Mouse (Mus musculus): ENCODE measurements at regions not wholly inside any gene's neighbourhood (a gene's known extent, or its start where the extent isn't known, plus 50 kb on each side); places are given as distances from the start of the nearest gene placed in this dataset.

DNA sequence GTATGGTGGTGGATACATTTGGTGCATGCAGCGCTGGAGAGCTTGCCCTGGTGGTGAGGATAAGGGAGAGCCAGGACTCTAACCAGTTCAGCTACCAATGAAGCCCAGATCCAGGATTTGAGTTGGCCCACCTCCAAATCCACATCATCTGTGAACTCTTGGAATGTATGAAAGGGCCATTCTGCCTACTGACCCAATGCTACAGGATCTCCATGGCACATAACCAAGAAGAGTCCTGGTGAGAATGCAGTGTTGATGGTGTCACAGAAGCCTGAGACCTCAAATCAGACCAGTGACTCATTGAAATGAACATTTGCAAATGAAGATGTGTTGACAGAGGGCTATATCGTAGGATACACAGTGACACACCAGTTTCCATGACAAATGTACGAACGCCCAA is 121.0 kb upstream of the Slitrk5 start:
- ATAC-seq (no peak), DNase-seq (ENCODE audit: low spot score) (no peak)
- H3K4me2 ChIP-seq (ENCODE audit: low read length): no peak overlapping the region
- H3K9me3 ChIP-seq (replicated peaks; ENCODE audit: control insufficient read depth, low read length): no peaks in the 10 kb centered on the region
- H3K27ac ChIP-seq (ENCODE audit: low read depth, low read length): no peak overlapping the region
- no peaks in the 10 kb centered on the region for H3K27me3 ChIP-seq (replicated peaks; ENCODE audit: control insufficient read depth, insufficient read depth, low read length)
- H3K4me3 ChIP-seq (ENCODE audit: low read depth, low read length): no peak overlapping the region
- no peak overlapping the region for H3K9ac ChIP-seq (ENCODE audit: low read length)
- H3K36me3 ChIP-seq (ENCODE audit: control insufficient read depth, insufficient read depth, low read length): no peaks in the 10 kb centered on the region
- H3K4me1 ChIP-seq (ENCODE audit: control insufficient read depth, insufficient read depth, low read length): no peaks in the 10 kb centered on the region
- 91% methylated on average over 4 of the region's 4 CpGs for WGBS

DNA sequence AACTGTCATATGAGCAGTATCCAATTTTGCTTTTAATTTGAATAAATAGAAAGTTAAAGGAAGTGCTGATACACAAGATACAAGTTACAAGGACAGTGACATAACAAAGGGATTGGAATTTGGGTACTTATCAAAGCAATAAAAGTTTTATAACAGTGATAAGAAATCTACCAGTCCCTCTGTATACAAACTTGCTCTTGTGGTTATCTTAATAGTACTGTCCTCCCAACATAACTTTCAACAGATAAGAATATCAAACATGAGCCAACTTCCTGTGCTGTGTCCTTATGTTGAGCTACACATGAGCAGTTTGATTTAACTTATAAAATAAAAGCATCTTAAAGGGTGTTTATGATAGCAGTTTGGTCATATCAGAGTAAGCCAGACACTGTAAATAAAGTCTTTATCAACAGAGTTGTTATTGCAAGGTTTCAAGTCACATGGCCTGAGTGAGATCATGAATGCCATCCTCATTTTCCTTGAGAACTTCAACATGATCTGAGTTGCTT is 105.5 kb upstream of the Slitrk5 start:
- no peaks in the 10 kb centered on the region for H3K9me3 ChIP-seq (replicated peaks; ENCODE audit: control insufficient read depth, low read length)
- no peak for DNase-seq (ENCODE audit: low spot score)
- no peak overlapping the region for H3K27ac ChIP-seq (ENCODE audit: low read depth, low read length)
- no peaks in the 10 kb centered on the region for H3K27me3 ChIP-seq (replicated peaks; ENCODE audit: control insufficient read depth, insufficient read depth, low read length)
- no peak for ATAC-seq
- no peaks in the 10 kb centered on the region for H3K36me3 ChIP-seq (ENCODE audit: control insufficient read depth, insufficient read depth, low read length)
- H3K4me3 ChIP-seq (ENCODE audit: low read depth, low read length): no peak overlapping the region
- no peak overlapping the region for H3K9ac ChIP-seq (ENCODE audit: low read length)
- no peaks in the 10 kb centered on the region for H3K4me1 ChIP-seq (ENCODE audit: control insufficient read depth, insufficient read depth, low read length)
- H3K4me2 ChIP-seq (ENCODE audit: low read length): no peak overlapping the region

- Histone ChIP-seq H3K4me1 (ENCODE audit: control insufficient read depth, insufficient read depth, low read length) (no peaks in the 10 kb centered on the region), H3K4me2 (ENCODE audit: low read length) (no peak overlapping the region), H3K27me3 (replicated peaks; ENCODE audit: control insufficient read depth, insufficient read depth, low read length) (no peaks in the 10 kb centered on the region), H3K9ac (ENCODE audit: low read length) (no peak overlapping the region), H3K9me3 (replicated peaks; ENCODE audit: control insufficient read depth, low read length) (no peaks in the 10 kb centered on the region), H3K36me3 (ENCODE audit: control insufficient read depth, insufficient read depth, low read length) (no peaks in the 10 kb centered on the region), H3K27ac (ENCODE audit: low read depth, low read length) (no peak overlapping the region), H3K4me3 (ENCODE audit: low read depth, low read length) (no peak overlapping the region)
- ATAC-seq (no peak), DNase-seq (ENCODE audit: low spot score) (no peak)
Measured at GRCm38 (mm10) chr14:111577470-111577869, 97.4 kb upstream of the Slitrk5 start.

DNA sequence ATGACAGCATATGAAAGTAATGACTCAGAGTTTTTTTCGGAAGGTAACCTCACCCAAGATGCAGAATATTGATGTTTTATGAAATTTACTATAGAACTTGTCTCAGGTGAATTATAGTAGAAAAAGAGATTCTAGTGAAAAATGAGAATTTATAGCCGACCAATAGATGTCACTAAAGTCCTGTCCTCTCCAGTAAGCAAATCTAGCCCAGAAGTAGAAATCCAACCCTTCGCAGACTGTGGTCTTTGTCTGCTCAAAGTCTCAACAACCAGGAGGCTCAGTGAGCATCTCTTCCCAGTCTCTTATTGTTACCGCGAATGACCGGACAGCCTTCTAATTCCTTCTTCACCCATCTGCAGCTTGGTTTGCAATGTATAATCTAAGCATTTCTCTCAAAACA is 91.8 kb upstream of the Slitrk5 start:
- Histone ChIP-seq H3K27ac (ENCODE audit: low read depth, low read length) (no peak overlapping the region), H3K9ac (ENCODE audit: low read length) (no peak overlapping the region), H3K36me3 (ENCODE audit: control insufficient read depth, insufficient read depth, low read length) (no peaks in the 10 kb centered on the region), H3K27me3 (replicated peaks; ENCODE audit: control insufficient read depth, insufficient read depth, low read length) (no peaks in the 10 kb centered on the region), H3K4me2 (ENCODE audit: low read length) (no peak overlapping the region), H3K9me3 (replicated peaks; ENCODE audit: control insufficient read depth, low read length) (no peaks in the 10 kb centered on the region), H3K4me1 (ENCODE audit: control insufficient read depth, insufficient read depth, low read length) (no peaks in the 10 kb centered on the region), H3K4me3 (ENCODE audit: low read depth, low read length) (no peak overlapping the region)
- 79% methylated on average over 6 of the region's 6 CpGs for WGBS
- DNase-seq (ENCODE audit: low spot score) (peak; percentile 45), ATAC-seq (peak; percentile 37; the same call in 1 of the 2 replicates)

GRCm38 (mm10) chr14:111616824-111617223 is 58.1 kb upstream of the Slitrk5 start:
- WGBS: 23% methylated on average over 1 of the region's 1 CpGs
- no peak for ATAC-seq

GRCm38 (mm10) chr14:111620821-111621220 is 54.1 kb upstream of the Slitrk5 start:
- WGBS: 83% methylated on average over 2 of the region's 2 CpGs
- no peak overlapping the region for H3K4me2 ChIP-seq (ENCODE audit: low read length)
- DNase-seq (ENCODE audit: low spot score) (no peak), ATAC-seq (no peak)
- H3K4me1 ChIP-seq (ENCODE audit: control insufficient read depth, insufficient read depth, low read length): no peaks in the 10 kb centered on the region
- H3K9ac ChIP-seq (ENCODE audit: low read length): no peak overlapping the region
- no peaks in the 10 kb centered on the region for H3K36me3 ChIP-seq (ENCODE audit: control insufficient read depth, insufficient read depth, low read length)
- no peaks in the 10 kb centered on the region for H3K27me3 ChIP-seq (replicated peaks; ENCODE audit: control insufficient read depth, insufficient read depth, low read length)
- H3K27ac ChIP-seq (ENCODE audit: low read depth, low read length): no peak overlapping the region
- no peaks in the 10 kb centered on the region for H3K9me3 ChIP-seq (replicated peaks; ENCODE audit: control insufficient read depth, low read length)
- H3K4me3 ChIP-seq (ENCODE audit: low read depth, low read length): no peak overlapping the region

More at GRCm38 (mm10) chr14:111616824-111617223, 58.1 kb upstream of the Slitrk5 start:
- H3K4me2 ChIP-seq (ENCODE audit: low read length): no peak overlapping the region
- H3K27me3 ChIP-seq (replicated peaks; ENCODE audit: control insufficient read depth, insufficient read depth, low read length): no peaks in the 10 kb centered on the region
- no peaks in the 10 kb centered on the region for H3K4me1 ChIP-seq (ENCODE audit: control insufficient read depth, insufficient read depth, low read length)
- no peak overlapping the region for H3K27ac ChIP-seq (ENCODE audit: low read depth, low read length)
- no peaks in the 10 kb centered on the region for H3K36me3 ChIP-seq (ENCODE audit: control insufficient read depth, insufficient read depth, low read length)
- peak; percentile 16 for DNase-seq (ENCODE audit: low spot score)
- no peaks in the 10 kb centered on the region for H3K9me3 ChIP-seq (replicated peaks; ENCODE audit: control insufficient read depth, low read length)
- no peak overlapping the region for H3K9ac ChIP-seq (ENCODE audit: low read length)
- H3K4me3 ChIP-seq (ENCODE audit: low read depth, low read length): no peak overlapping the region

Data from forebrain, embryonic 14.5 days (tissue).